Mouse (Mus musculus) naive thymus-derived CD4-positive, alpha-beta T cell, adult 2 months (primary cell): Measurements from ENCODE around the gene Errfi1.

Experiments used
- DNase-seq: peaks from one replicate; pipeline ENCODE4 v3.0.0-alpha.2; 2011; ENCODE audit warnings: low read depth

The Errfi1 gene

DNA sequence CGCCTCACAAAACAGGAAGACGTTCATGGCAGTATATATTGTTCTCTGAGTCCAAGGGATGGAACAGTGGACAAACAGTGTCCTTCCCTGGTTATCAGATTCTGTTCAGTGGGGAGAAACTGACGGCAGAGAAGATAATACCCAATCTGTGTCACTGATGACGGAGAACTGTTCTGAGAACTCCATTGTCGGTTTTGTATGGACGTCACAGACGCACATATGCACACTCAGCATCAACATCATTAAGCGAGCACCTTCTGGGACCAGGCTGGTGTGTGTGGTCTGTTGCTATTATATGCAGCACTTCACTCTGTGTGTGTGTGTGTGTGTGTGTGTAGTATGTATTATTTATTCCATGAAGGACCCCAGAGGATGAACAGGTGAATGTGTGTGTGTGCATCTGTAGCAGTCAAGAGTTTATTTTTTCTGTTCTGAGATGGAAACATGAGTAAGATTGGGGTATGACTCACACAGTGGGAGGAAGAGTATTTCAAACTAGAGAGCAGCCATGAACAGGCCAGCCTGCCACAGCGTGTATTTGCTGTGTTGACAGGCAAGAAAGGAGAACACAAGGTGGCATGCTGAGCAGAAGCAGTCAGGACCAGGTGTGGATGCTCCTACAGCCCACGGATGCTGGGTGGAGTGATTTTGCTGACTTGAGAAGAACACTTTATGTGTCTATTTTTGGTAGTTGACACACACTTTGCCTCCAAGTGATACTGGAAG, 61.6 kb downstream of the Errfi1 start:
- DNase-seq = peak; percentile 65

DNA sequence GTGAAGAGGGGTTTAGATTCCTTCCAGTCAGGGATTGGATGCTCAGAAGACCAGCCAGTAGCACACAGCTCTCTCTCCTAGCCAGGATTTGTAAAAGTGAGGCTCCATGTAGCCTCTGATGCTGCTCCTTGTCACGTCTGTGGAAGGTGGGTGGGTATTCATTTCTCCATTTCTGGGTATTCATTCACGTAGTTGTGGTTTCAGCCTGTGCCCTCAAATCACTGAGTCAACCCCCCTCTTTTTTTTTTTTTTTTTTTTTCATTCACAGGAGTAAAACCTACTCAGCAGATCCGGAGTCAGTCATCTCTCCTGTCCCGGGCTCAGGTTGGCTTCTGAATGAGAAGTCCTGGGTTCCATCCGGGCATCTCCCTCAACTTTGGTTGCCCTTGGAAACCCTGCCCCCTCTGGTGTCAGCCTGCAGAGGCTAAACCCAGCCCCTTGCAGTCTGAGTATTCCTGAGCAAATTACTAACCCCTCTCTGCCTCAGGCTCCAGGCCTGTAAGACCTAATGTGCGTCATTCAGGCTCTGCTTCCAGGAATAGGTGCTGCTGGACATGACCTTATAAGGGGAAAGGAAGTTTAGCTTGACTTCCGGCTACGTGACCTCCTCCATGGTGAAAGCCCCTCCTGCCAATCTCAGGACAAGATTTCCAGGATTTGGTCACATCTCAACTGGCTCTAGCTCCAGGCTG, 63.8 kb downstream of the Errfi1 start:
- DNase-seq = no peak
